Mouse (Mus musculus) lung, adult 18-20 months (tissue): ENCODE results near the gene Gm3854.

ENCODE experiments used
- DNase-seq, 2 experiments: peaks; one replicate each; pipeline ENCODE4 v3.0.0; 2022; ENCODE audit warnings: mixed read lengths in 2 of 2

The Gm3854 gene

GRCm38 (mm10) chr7:6386995-6387394 lies 43.4 kb downstream of the Gm3854 start:
- DNase-seq: peak in 1 of 2 experiments; percentile 12

GRCm38 (mm10) chr7:6388971-6389370 lies 45.4 kb downstream of the Gm3854 start:
- no peak for DNase-seq

GRCm38 (mm10) chr7:6389449-6389848 lies 45.9 kb downstream of the Gm3854 start:
- DNase-seq: no peak

- peak; percentile 25 to 30 for DNase-seq
Measured at GRCm38 (mm10) chr7:6397996-6398975, 54.7 kb downstream of the Gm3854 start, which contains the start of gene Smim17. Gene Smim17, plus strand, starts transcription at chr7:6398715.
